ENCODE assay signal across 8 mouse cellular contexts in genomic region chr15:64434908-64435307, GRCm38 (mm10).
"Had no signal": no experiment of that assay in that cellular context is flagged by ENCODE, and none has a peak within 500 bp of the region (broad histone marks: within the 10 kb centered on the region; RNA-seq: fewer than 3 reads in every experiment).

No protein-coding gene starts in this region.

- H3K4me1 ChIP-seq: limb, embryonic 12.5 days; liver, embryonic 13.5 days; lung, embryonic 15.5 days; midbrain, embryonic 15.5 days had no signal

- ATAC-seq: liver, postnatal 0 days had no signal

- H3K27me3 ChIP-seq: limb, embryonic 12.5 days; liver, embryonic 13.5 days; lung, embryonic 15.5 days; midbrain, embryonic 15.5 days had no signal

- H3K9me3 ChIP-seq: limb, embryonic 12.5 days; liver, embryonic 13.5 days; lung, embryonic 15.5 days; midbrain, embryonic 15.5 days had no signal

- H3K4me3 ChIP-seq: limb, embryonic 12.5 days; liver, embryonic 13.5 days; lung, embryonic 15.5 days; midbrain, embryonic 15.5 days had no signal

- H3K36me3 ChIP-seq: limb, embryonic 12.5 days; liver, embryonic 13.5 days; lung, embryonic 15.5 days; midbrain, embryonic 15.5 days had no signal

- H3K27ac ChIP-seq: kidney, postnatal 0 days; limb, embryonic 12.5 days; liver, embryonic 13.5 days; lung, embryonic 15.5 days; midbrain, embryonic 15.5 days had no signal

- H3K4me2 ChIP-seq: limb, embryonic 12.5 days; liver, embryonic 13.5 days; lung, embryonic 15.5 days; midbrain, embryonic 15.5 days had no signal

- H3K9ac ChIP-seq: limb, embryonic 12.5 days; liver, embryonic 13.5 days; liver, postnatal 0 days; lung, embryonic 15.5 days; midbrain, embryonic 15.5 days had no signal

- DNase-seq: liver; liver, embryonic 13.5 days; liver, postnatal 0 days; thymus, postnatal 4 days had no signal
